Mouse (Mus musculus): ENCODE measurements around the gene Fgr. TPM values are rescaled to one million over a fixed set of nuclear protein-coding genes. Genes with fewer than 3 reads are reported as not detected.

Gene Fgr
- total RNA-seq, 1 experiment from 2014 or later = 0.78 TPM

Other genes starting within 250 kb of the Fgr start
- gene Xkr8, start 241.5 kb upstream of the Fgr start, total RNA-seq (2021) = 4.0 and 4.7 TPM in 2 replicates
- gene Smpdl3b, start 216.8 kb upstream of the Fgr start, total RNA-seq (2021) = 2.1 and 3.3 TPM in 2 replicates
- 15.9 and 16.6 TPM in 2 replicates for gene Rpa2, start 205.8 kb upstream of the Fgr start, total RNA-seq (2021)
- gene Themis2, start 177.7 kb upstream of the Fgr start, total RNA-seq (2021) = 2.0 and 4.9 TPM in 2 replicates
- 38.6 and 46.8 TPM in 2 replicates for gene Ppp1r8, start 130.9 kb upstream of the Fgr start, total RNA-seq (2021)
- 49.7 and 53.3 TPM in 2 replicates for gene Stx12, start 89.6 kb upstream of the Fgr start, total RNA-seq (2021)
- 32.6 and 33.8 TPM in 2 replicates for gene Fam76a, start 51.5 kb upstream of the Fgr start, total RNA-seq (2021)
- 65.0 and 71.9 TPM in 2 replicates for gene Ahdc1, start 37.2 kb downstream of the Fgr start, total RNA-seq (2021)
- 117 and 150 TPM in 2 replicates for gene Wasf2, start 156.4 kb downstream of the Fgr start, total RNA-seq (2021)
- 2.4 and 5.0 TPM in 2 replicates for gene Cd164l2, start 238.0 kb downstream of the Fgr start, total RNA-seq (2021)
- gene Gpr3, start 238.4 kb downstream of the Fgr start, total RNA-seq (2021) = 0.19 TPM in 2 replicates